15 mouse cellular contexts compared by ENCODE assay signal in the genomic region with DNA sequence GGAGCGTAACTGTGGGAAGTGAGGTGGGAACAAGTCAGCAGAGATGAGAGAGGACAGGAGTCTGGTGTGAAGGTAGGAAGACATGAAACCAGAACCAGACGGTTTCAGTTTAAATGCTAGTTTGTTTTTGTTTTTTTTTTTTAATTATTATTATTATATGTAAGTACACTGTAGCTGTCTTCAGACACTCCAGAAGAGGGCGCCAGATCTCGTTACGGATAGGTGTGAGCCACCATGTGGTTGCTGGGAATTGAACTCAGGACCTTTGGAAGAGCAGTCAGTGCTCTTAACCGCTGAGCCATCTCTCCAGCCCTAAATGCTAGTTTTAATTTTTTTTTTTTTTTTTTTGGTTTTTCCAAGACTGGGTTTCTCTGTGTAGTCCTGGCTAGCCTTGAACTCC. TPM values are rescaled to one million over a fixed set of nuclear protein-coding genes. Genes with fewer than 3 reads are reported as not detected.
"Had no signal": no experiment of that assay in that cellular context is flagged by ENCODE, and none has a peak within 500 bp of the region (broad histone marks: within the 10 kb centered on the region; RNA-seq: fewer than 3 reads in every experiment).

No protein-coding gene starts in this region.

RNA-seq across cellular contexts. Expression of a gene that starts 0.9 kb away (rescaled TPM):
- polyA plus RNA-seq: intestine, embryonic 15.5 days; limb, embryonic 12.5 days; liver, embryonic 15.5 days; stomach, embryonic 14.5 days had no signal

RNA-seq across cellular contexts. Expression of a gene that starts 20.6 kb away (rescaled TPM):
- total RNA-seq: layer of hippocampus, adult 8-10 months; layer of hippocampus, postnatal 10 days; layer of hippocampus, postnatal 36 days; left cerebral cortex, postnatal 14 days; left cerebral cortex, postnatal 4 days had no signal
- polyA plus RNA-seq: intestine, embryonic 15.5 days; kidney, embryonic 16.5 days; large intestine, adult 2 months; limb, embryonic 12.5 days; liver, embryonic 11.5 days; liver, embryonic 15.5 days; lung, adult 2 months; stomach, embryonic 14.5 days; thymus, postnatal 0 days had no signal

RNA-seq across cellular contexts. Expression of a gene that starts 32.3 kb away (rescaled TPM):
- polyA plus RNA-seq: intestine, embryonic 15.5 days; liver, embryonic 11.5 days; liver, embryonic 15.5 days; midbrain, embryonic 16.5 days; stomach, embryonic 14.5 days had no signal
